Mouse (Mus musculus) testis, adult 2 months (tissue): Measurements from ENCODE around the gene Rbfox1. TPM values are rescaled to one million over a fixed set of nuclear protein-coding genes. Genes with fewer than 3 reads are reported as not detected.

ENCODE experiments used
- H3K27ac ChIP-seq: fragments of 200-500 bp; 2 replicates; pipeline ENCODE4 v1.5.1; 2012; ENCODE audit warnings: low read depth, low read length; ENCODE audit not compliant: control insufficient read depth, insufficient read depth
- H3K27me3 ChIP-seq: fragments of 200-500 bp; 2 replicates; pipeline ENCODE4 v1.6.1; 2012; ENCODE audit warnings: mild to moderate bottlenecking, low read length, moderate library complexity; ENCODE audit not compliant: control insufficient read depth, insufficient read depth
- H3K36me3 ChIP-seq: fragments of 200-500 bp; 2 replicates; pipeline ENCODE4 v1.6.1; 2012; ENCODE audit warnings: mild to moderate bottlenecking, low read length; ENCODE audit not compliant: control insufficient read depth, insufficient read depth
- H3K4me1 ChIP-seq: fragments of 200-500 bp; 2 replicates; pipeline ENCODE4 v1.6.1; 2012; ENCODE audit warnings: low read length; ENCODE audit not compliant: control insufficient read depth, insufficient read depth
- H3K4me3 ChIP-seq: fragments of 200-500 bp; 2 replicates; pipeline ENCODE4 v1.5.1; 2012; ENCODE audit warnings: low read depth, mild to moderate bottlenecking, low read length, moderate library complexity, mixed read lengths; ENCODE audit not compliant: control insufficient read depth
- CTCF ChIP-seq: fragments of 200-500 bp; IDR thresholded peaks from 2 replicates; pipeline ENCODE4 v1.5.1; 2012; ENCODE audit warnings: low read depth, mild to moderate bottlenecking, inconsistent platforms, low read length, moderate library complexity; ENCODE audit not compliant: control insufficient read depth, insufficient read depth, insufficient replicate concordance
- POLR2A ChIP-seq: fragments of 200-500 bp; IDR thresholded peaks from 2 replicates; pipeline ENCODE4 v1.6.1; 2012; ENCODE audit warnings: low read depth, mild to moderate bottlenecking, inconsistent platforms, low read length, moderate library complexity; ENCODE audit not compliant: control insufficient read depth
- polyA plus RNA-seq: library from polyadenylated mRNA; depleted of rRNA; stranded (reverse); fragments of >200 nt; gene quantifications from 2 replicates; pipeline ENCODE4 v1.2.3, GENCODE M21; 2012

The Rbfox1 gene
- polyA plus RNA-seq, 1 experiment: 0.23 TPM

DNA sequence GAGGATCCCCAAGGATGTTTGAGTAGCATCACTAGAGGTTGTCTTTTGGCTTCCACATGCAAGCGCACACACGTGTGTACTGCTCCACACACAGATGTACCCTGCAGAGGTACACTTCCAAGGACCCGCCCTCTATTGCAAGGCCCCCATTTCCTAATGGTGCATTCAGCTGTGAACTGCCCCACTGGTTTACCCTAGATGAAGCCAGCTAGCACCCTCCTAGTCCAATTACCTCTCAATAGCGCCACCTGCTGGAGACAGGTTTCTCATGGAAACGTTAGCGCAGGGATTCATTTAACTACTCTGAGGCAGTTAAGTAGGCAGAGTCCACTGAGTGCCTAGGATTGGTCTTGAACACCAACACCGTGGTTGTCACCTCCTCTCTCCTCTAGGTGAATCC is 46.5 kb downstream of the Rbfox1 start:
- no peak overlapping the region for H3K4me3 ChIP-seq
- H3K4me1 ChIP-seq: peaks cover 5% of the 10 kb centered on the region
- no peak overlapping the region for H3K27ac ChIP-seq
- H3K36me3 ChIP-seq: no peaks in the 10 kb centered on the region
- H3K27me3 ChIP-seq: no peaks in the 10 kb centered on the region
- TF ChIP-seq CTCF (peak; percentile 45; the same call in 1 of the 2 replicates), POLR2A (no peak)

DNA sequence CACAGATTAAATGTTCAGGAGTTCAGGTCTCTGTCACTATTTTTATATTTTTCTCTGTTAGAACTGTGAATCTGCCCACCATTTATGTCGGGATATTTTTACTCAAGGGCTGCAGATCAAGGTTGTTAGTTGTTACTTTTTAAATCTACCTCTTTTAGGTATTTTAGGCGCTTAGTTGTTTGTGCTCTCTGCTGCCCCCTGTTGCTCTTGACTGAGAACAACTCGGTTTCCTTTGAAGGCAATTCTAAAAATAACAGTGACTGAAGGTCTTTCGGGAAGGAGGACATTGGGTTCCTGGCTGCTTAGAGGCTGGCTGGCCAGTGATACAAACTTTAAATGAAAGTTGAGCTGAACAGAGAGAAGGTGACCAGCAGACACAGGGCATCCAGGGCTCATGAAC is 54.9 kb downstream of the Rbfox1 start:
- TF ChIP-seq CTCF: no peak
- no peak for TF ChIP-seq POLR2A
- Histone ChIP-seq H3K4me3 (no peak overlapping the region), H3K27ac (no peak overlapping the region), H3K36me3 (no peaks in the 10 kb centered on the region), H3K4me1 (no peaks in the 10 kb centered on the region), H3K27me3 (no peaks in the 10 kb centered on the region)

DNA sequence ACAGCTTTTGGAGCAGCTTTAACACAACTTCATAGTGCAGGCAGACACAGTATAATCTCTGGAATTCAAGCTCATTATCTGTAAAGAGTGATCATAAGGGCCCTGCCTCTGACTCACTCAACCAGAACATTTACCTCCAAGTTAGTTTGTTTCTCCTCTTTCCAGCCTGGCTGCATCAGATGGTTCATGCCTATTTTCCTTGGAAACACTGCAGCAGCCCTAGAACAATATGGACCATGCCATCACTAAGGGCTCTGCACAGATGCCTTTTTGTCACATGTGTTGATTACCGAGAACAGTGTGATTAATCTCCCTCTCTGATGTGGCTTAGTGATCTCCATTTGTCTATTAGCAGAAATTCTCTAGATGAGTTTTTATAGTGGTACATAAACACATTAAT is 60.5 kb downstream of the Rbfox1 start:
- TF ChIP-seq CTCF (no peak), POLR2A (no peak)
- Histone ChIP-seq H3K27me3 (no peaks in the 10 kb centered on the region), H3K27ac (no peak overlapping the region), H3K4me3 (no peak overlapping the region), H3K4me1 (no peaks in the 10 kb centered on the region), H3K36me3 (no peaks in the 10 kb centered on the region)

DNA sequence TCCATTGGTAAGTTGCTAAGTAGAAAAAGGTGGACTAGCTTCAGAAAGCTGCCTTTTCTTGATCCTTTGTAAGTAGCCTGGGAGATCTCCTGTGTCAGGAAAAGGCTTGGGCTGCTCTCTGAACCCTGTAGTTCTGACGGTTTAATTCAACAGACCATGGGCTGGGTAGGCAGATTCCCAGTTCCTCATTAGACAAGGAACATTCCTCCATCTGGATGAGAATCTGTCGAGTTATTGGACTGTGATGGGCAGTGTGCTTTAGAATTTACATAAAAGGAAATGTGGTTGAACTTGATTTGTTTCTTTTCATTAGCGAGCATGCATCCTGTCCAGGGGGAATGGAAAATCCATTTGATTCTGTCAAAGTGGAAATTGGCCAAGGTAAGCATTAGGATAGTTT is 68.0 kb downstream of the Rbfox1 start:
- Histone ChIP-seq H3K4me3 (no peak overlapping the region), H3K27me3 (no peaks in the 10 kb centered on the region), H3K36me3 (no peaks in the 10 kb centered on the region), H3K27ac (no peak overlapping the region), H3K4me1 (no peaks in the 10 kb centered on the region)
- TF ChIP-seq CTCF (no peak), POLR2A (no peak)

DNA sequence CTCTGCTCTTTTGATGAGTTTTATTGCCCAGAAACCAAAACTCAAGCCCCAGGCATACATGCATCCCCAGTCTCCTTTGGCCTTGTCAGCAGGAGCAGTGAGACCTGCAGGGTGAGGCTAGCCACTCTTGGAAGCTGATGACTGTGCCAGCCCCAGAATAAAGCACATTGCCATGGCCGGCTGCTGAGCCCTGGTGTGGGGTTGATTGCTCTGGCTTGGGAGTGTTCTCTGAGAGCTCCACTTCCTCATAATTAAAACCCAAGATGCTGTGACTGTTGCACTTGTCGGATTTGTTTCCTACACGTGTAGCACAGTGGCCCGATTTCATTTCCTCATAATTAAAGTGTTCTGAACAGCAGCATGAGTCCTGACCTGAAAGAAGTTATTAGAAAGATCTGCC is 72.3 kb downstream of the Rbfox1 start:
- Histone ChIP-seq H3K27ac (no peak overlapping the region), H3K4me3 (no peak overlapping the region), H3K4me1 (no peaks in the 10 kb centered on the region), H3K27me3 (no peaks in the 10 kb centered on the region), H3K36me3 (no peaks in the 10 kb centered on the region)
- no peak for TF ChIP-seq POLR2A
- TF ChIP-seq CTCF: no peak

DNA sequence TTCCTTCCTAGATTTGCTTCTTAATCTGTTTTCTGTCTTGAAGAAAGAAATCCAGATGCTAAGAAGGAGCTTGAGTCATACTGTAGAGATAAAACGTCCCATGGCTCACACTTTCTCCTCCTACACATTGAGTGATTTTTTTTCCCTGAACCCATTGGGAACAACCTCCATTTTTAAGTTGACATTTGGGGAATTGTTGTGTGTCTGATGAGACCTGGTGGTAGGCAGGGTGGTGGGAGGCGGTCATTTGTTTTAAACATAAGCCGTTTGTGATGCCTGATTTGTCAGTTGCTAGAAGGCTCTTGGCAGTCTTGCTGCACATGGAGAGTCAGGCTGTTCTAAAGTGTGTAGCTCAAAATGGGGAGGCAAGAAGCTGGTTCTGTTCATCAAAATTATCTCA is 76.6 kb downstream of the Rbfox1 start:
- no peaks in the 10 kb centered on the region for H3K4me1 ChIP-seq
- H3K27me3 ChIP-seq: no peaks in the 10 kb centered on the region
- TF ChIP-seq CTCF: no peak
- TF ChIP-seq POLR2A: no peak
- H3K4me3 ChIP-seq: no peak overlapping the region
- H3K27ac ChIP-seq: no peak overlapping the region
- no peaks in the 10 kb centered on the region for H3K36me3 ChIP-seq

DNA sequence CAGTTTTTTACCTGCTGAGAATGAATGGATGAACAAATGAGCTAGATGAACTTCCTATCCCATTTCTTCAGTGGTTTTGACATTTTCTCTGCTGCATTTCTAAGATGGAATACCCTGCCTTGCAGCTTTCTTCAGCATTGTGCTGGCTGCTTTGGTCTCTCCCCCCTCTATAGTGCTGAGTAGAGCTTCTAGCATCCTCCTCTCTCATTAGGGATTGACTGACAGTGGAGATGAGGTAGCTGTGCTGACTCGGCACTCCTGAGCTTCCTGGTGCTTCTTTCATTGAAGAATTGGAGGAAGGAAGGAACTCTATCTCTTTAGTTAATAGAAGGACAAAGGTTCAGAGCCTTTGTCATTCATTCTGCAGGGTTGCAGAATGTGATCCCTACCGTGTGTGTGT is 89.0 kb downstream of the Rbfox1 start:
- H3K27ac ChIP-seq: no peak overlapping the region
- no peaks in the 10 kb centered on the region for H3K36me3 ChIP-seq
- TF ChIP-seq POLR2A (no peak), CTCF (no peak)
- no peak overlapping the region for H3K4me3 ChIP-seq
- no peaks in the 10 kb centered on the region for H3K27me3 ChIP-seq
- H3K4me1 ChIP-seq: no peaks in the 10 kb centered on the region
